Mouse (Mus musculus): ENCODE measurements at regions not wholly inside any gene's neighbourhood (a gene's known extent, or its start where the extent isn't known, plus 50 kb on each side); places are given as distances from the start of the nearest gene placed in this dataset.

GRCm38 (mm10) chr5:97236930-97237329 lies 125.5 kb upstream of the Paqr3 start:
- H3K27ac ChIP-seq (ENCODE audit: insufficient read depth, low read length), result no peak overlapping the region
- H3K4me3 ChIP-seq (ENCODE audit: insufficient read depth, low read length), result no peak overlapping the region
- H3K4me1 ChIP-seq (ENCODE audit: control insufficient read depth, insufficient read depth, low read length), result no peaks in the 10 kb centered on the region
- no peak for TF ChIP-seq CTCF (IDR thresholded peaks at IDR 0.05; ENCODE audit: extremely low read depth, insufficient read depth, low read length)
- TF ChIP-seq POLR2A (IDR thresholded peaks at IDR 0.05; ENCODE audit: extremely low read depth, insufficient read depth, low read length), result no peak

- no peak overlapping the region for H3K27ac ChIP-seq (ENCODE audit: insufficient read depth, low read length)
- no peaks in the 10 kb centered on the region for H3K4me1 ChIP-seq (ENCODE audit: control insufficient read depth, insufficient read depth, low read length)
- H3K4me3 ChIP-seq (ENCODE audit: insufficient read depth, low read length), result no peak overlapping the region
- TF ChIP-seq CTCF (IDR thresholded peaks at IDR 0.05; ENCODE audit: extremely low read depth, insufficient read depth, low read length) (no peak), POLR2A (IDR thresholded peaks at IDR 0.05; ENCODE audit: extremely low read depth, insufficient read depth, low read length) (no peak)
Observed at GRCm38 (mm10) chr5:97226425-97226824, 115.0 kb upstream of the Paqr3 start.

GRCm38 (mm10) chr5:97223238-97223857 lies 112.0 kb upstream of the Paqr3 start:
- H3K4me3 ChIP-seq (ENCODE audit: insufficient read depth, low read length), result peak overlapping the region; percentile 40
- H3K4me1 ChIP-seq (ENCODE audit: control insufficient read depth, insufficient read depth, low read length), result no peaks in the 10 kb centered on the region
- no peak overlapping the region for H3K27ac ChIP-seq (ENCODE audit: insufficient read depth, low read length)
- TF ChIP-seq CTCF (IDR thresholded peaks at IDR 0.05; ENCODE audit: extremely low read depth, insufficient read depth, low read length), result no peak
- no peak for TF ChIP-seq POLR2A (IDR thresholded peaks at IDR 0.05; ENCODE audit: extremely low read depth, insufficient read depth, low read length)

GRCm38 (mm10) chr5:97222489-97223237 lies 111.3 kb upstream of the Paqr3 start:
- H3K4me3 ChIP-seq (ENCODE audit: insufficient read depth, low read length), result peak overlapping the region; percentile 40
- TF ChIP-seq CTCF (IDR thresholded peaks at IDR 0.05; ENCODE audit: extremely low read depth, insufficient read depth, low read length) (no peak), POLR2A (IDR thresholded peaks at IDR 0.05; ENCODE audit: extremely low read depth, insufficient read depth, low read length) (no peak)
- H3K4me1 ChIP-seq (ENCODE audit: control insufficient read depth, insufficient read depth, low read length), result no peaks in the 10 kb centered on the region
- H3K27ac ChIP-seq (ENCODE audit: insufficient read depth, low read length), result no peak overlapping the region

GRCm38 (mm10) chr5:97218712-97219111 lies 107.3 kb upstream of the Paqr3 start:
- H3K4me3 ChIP-seq (ENCODE audit: insufficient read depth, low read length), result no peak overlapping the region
- H3K27ac ChIP-seq (ENCODE audit: insufficient read depth, low read length), result no peak overlapping the region
- TF ChIP-seq CTCF (IDR thresholded peaks at IDR 0.05; ENCODE audit: extremely low read depth, insufficient read depth, low read length) (no peak), POLR2A (IDR thresholded peaks at IDR 0.05; ENCODE audit: extremely low read depth, insufficient read depth, low read length) (no peak)
- no peaks in the 10 kb centered on the region for H3K4me1 ChIP-seq (ENCODE audit: control insufficient read depth, insufficient read depth, low read length)

- Histone ChIP-seq H3K4me1 (ENCODE audit: control insufficient read depth, insufficient read depth, low read length) (no peaks in the 10 kb centered on the region), H3K27ac (ENCODE audit: insufficient read depth, low read length) (no peak overlapping the region), H3K4me3 (ENCODE audit: insufficient read depth, low read length) (no peak overlapping the region)
- TF ChIP-seq CTCF (IDR thresholded peaks at IDR 0.05; ENCODE audit: extremely low read depth, insufficient read depth, low read length), result no peak
- TF ChIP-seq POLR2A (IDR thresholded peaks at IDR 0.05; ENCODE audit: extremely low read depth, insufficient read depth, low read length), result no peak
Observed at GRCm38 (mm10) chr5:97205606-97206005, 94.2 kb upstream of the Paqr3 start.

GRCm38 (mm10) chr5:97204337-97204736 lies 92.9 kb upstream of the Paqr3 start:
- Histone ChIP-seq H3K27ac (ENCODE audit: insufficient read depth, low read length) (no peak overlapping the region), H3K4me3 (ENCODE audit: insufficient read depth, low read length) (no peak overlapping the region), H3K4me1 (ENCODE audit: control insufficient read depth, insufficient read depth, low read length) (no peaks in the 10 kb centered on the region)
- no peak for TF ChIP-seq POLR2A (IDR thresholded peaks at IDR 0.05; ENCODE audit: extremely low read depth, insufficient read depth, low read length)
- TF ChIP-seq CTCF (IDR thresholded peaks at IDR 0.05; ENCODE audit: extremely low read depth, insufficient read depth, low read length), result no peak

- H3K27ac ChIP-seq (ENCODE audit: insufficient read depth, low read length), result no peak overlapping the region
- no peak overlapping the region for H3K4me3 ChIP-seq (ENCODE audit: insufficient read depth, low read length)
- no peaks in the 10 kb centered on the region for H3K4me1 ChIP-seq (ENCODE audit: control insufficient read depth, insufficient read depth, low read length)
- TF ChIP-seq CTCF (IDR thresholded peaks at IDR 0.05; ENCODE audit: extremely low read depth, insufficient read depth, low read length) (no peak), POLR2A (IDR thresholded peaks at IDR 0.05; ENCODE audit: extremely low read depth, insufficient read depth, low read length) (no peak)
Observed at GRCm38 (mm10) chr5:97203646-97204045, 92.2 kb upstream of the Paqr3 start.

- no peak overlapping the region for H3K4me3 ChIP-seq (ENCODE audit: insufficient read depth, low read length)
- TF ChIP-seq POLR2A (IDR thresholded peaks at IDR 0.05; ENCODE audit: extremely low read depth, insufficient read depth, low read length), result no peak
- TF ChIP-seq CTCF (IDR thresholded peaks at IDR 0.05; ENCODE audit: extremely low read depth, insufficient read depth, low read length), result no peak
- no peaks in the 10 kb centered on the region for H3K4me1 ChIP-seq (ENCODE audit: control insufficient read depth, insufficient read depth, low read length)
- no peak overlapping the region for H3K27ac ChIP-seq (ENCODE audit: insufficient read depth, low read length)
Observed at GRCm38 (mm10) chr5:97202557-97202956, 91.2 kb upstream of the Paqr3 start.

- TF ChIP-seq POLR2A (IDR thresholded peaks at IDR 0.05; ENCODE audit: extremely low read depth, insufficient read depth, low read length), result no peak
- TF ChIP-seq CTCF (IDR thresholded peaks at IDR 0.05; ENCODE audit: extremely low read depth, insufficient read depth, low read length), result no peak
- Histone ChIP-seq H3K27ac (ENCODE audit: insufficient read depth, low read length) (no peak overlapping the region), H3K4me3 (ENCODE audit: insufficient read depth, low read length) (no peak overlapping the region), H3K4me1 (ENCODE audit: control insufficient read depth, insufficient read depth, low read length) (no peaks in the 10 kb centered on the region)
Observed at GRCm38 (mm10) chr5:97200655-97201054, 89.3 kb upstream of the Paqr3 start.

All from cortical plate, adult 2 months (tissue).